Mouse (Mus musculus): ENCODE data around the gene Dppa1.

GRCm38 (mm10) chr11:46663215-46663614, 34.2 kb upstream of the Dppa1 start:
- TF ChIP-seq TAL1 (IDR thresholded peaks at IDR 0.05; ENCODE audit: low read length) (no peak), GATA1 (IDR thresholded peaks at IDR 0.05; ENCODE audit: low read length) (no peak)

All from erythroblast, embryonic 14.5 days (primary cell).